Mouse (Mus musculus) spleen, adult 2 months (tissue): ENCODE data around the gene Mfsd4b4. TPM values are rescaled to one million over a fixed set of nuclear protein-coding genes. Genes with fewer than 3 reads are reported as not detected.

Experiments used
- DNase-seq, 2 experiments: peaks; one replicate each; pipeline versions ENCODE4 v3.0.0 to v3.0.0-alpha.2; 2012 to 2021; ENCODE audit warnings: low spot score in 2 of 2, low read depth in 1 of 2
- H3K27ac ChIP-seq: fragments of 200-500 bp; 2 replicates; pipeline ENCODE4 v1.5.1; 2012; ENCODE audit warnings: low read length, inconsistent platforms; ENCODE audit not compliant: insufficient read depth
- H3K27me3 ChIP-seq: fragments of 200-500 bp; 2 replicates; pipeline ENCODE4 v1.6.1; 2012; ENCODE audit warnings: mild to moderate bottlenecking, moderate library complexity, low read length, inconsistent platforms; ENCODE audit not compliant: control insufficient read depth, insufficient read depth
- H3K36me3 ChIP-seq: fragments of 200-500 bp; 2 replicates; pipeline ENCODE4 v1.6.1; 2012; ENCODE audit warnings: mild to moderate bottlenecking, low read length, inconsistent platforms; ENCODE audit not compliant: control insufficient read depth, insufficient read depth
- H3K4me1 ChIP-seq: fragments of 200-500 bp; 2 replicates; pipeline ENCODE4 v1.6.1; 2011; ENCODE audit warnings: inconsistent platforms; ENCODE audit not compliant: control insufficient read depth, insufficient read depth, insufficient read length
- H3K4me3 ChIP-seq: fragments of 200-500 bp; 2 replicates; pipeline ENCODE4 v1.5.1; 2011; ENCODE audit warnings: mild to moderate bottlenecking, inconsistent platforms; ENCODE audit not compliant: insufficient read depth, insufficient read length; ENCODE audit errors: extremely low read depth
- CTCF ChIP-seq: fragments of 200-500 bp; IDR thresholded peaks from 2 replicates; pipeline ENCODE4 v1.5.1; 2011; ENCODE audit warnings: mild to moderate bottlenecking, inconsistent platforms; ENCODE audit not compliant: insufficient read depth, insufficient read length, insufficient replicate concordance; ENCODE audit errors: extremely low read depth
- POLR2A ChIP-seq: fragments of 200-500 bp; IDR thresholded peaks from 2 replicates; pipeline ENCODE4 v1.6.1; 2011; ENCODE audit warnings: low read depth, low read length, inconsistent platforms
- WGBS: fragments of 180-500 bp; shearing (Covaris S2); methylation state at CpG from one replicate; pipeline ENCODE4 v1.1.7; 2018; 5-methylcytosine and 5-hydroxymethylcytosine counted together
- polyA plus RNA-seq: library from polyadenylated mRNA; depleted of rRNA; stranded (reverse); fragments of >200 nt; gene quantifications from 2 replicates; pipeline ENCODE4 v1.2.3, GENCODE M21; 2012; rRNA removed

Gene Mfsd4b4
- polyA plus RNA-seq, 1 experiment: 1.6 TPM

DNA sequence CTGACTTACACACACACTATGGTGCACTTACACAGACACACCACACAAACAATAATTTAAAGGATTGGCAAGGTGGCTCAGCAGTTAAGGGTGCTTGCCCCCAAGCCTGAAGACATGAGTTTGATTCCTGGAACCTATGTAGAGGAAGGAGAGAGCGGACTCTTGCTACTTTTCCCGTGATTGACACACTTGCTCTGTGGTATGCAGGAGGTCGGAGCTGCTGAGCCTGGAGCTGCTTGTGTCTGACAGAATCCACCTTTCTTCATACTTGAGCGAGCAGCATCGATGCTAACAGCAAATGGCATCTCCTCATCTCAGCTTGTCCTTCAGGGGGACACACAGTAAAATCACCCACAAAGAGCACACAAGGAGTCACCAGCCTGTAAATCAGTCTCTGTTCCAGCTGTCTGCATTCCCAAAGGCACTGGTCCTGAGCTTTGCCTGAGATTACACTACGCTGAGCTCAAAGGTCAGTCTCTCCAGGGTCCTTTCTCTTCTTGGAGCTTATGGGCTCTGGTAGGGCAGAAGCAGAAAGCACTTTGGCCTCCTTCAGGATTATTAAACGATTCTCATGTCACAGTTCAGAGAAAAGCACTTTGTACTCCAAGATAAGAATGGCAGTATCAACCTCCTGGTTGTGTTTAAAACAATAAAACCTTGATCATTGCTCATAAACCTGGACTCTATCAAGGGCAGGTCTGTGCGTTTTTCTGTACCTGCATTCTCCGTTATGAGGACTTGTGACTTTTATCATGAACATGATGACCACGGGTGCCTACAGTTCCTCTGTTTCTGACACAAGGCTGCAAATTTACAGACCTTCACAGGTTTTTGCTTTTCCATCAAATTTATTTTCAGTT lies 8.0 kb upstream of the Mfsd4b4 start:
- no peak overlapping the region for H3K4me3 ChIP-seq
- no peak for DNase-seq
- no peaks in the 10 kb centered on the region for H3K36me3 ChIP-seq
- TF ChIP-seq CTCF (no peak), POLR2A (no peak)
- H3K27me3 ChIP-seq: no peaks in the 10 kb centered on the region
- 90% methylated on average over 10 of the region's 10 CpGs for WGBS
- no peaks in the 10 kb centered on the region for H3K4me1 ChIP-seq
- H3K27ac ChIP-seq: no peak overlapping the region

GRCm38 (mm10) chr10:39904191-39904590 lies 5.2 kb upstream of the Mfsd4b4 start:
- no peak overlapping the region for H3K27ac ChIP-seq
- no peak for DNase-seq
- no peaks in the 10 kb centered on the region for H3K36me3 ChIP-seq
- no peak for TF ChIP-seq POLR2A
- H3K4me3 ChIP-seq: no peak overlapping the region
- no peaks in the 10 kb centered on the region for H3K4me1 ChIP-seq
- 93% methylated on average over 3 of the region's 3 CpGs for WGBS
- no peaks in the 10 kb centered on the region for H3K27me3 ChIP-seq

DNA sequence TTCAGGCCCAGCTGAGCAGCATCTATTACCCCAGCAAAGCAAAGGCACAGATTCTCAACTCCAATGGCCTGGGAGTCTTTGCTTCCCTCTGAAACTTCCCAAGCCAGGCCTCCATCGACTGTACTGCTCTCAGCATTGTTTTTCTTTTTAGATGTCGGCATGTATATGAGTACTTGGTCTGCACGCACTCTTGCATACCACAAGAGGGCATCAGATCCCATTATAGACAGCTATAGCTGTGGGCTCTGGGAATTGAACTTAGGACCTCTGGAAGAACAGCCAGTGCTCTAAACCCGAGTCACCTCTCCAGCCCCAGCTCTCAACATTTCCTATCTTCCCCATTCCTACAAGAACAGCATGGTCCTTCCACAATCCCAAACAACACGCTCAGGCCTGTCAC lies 2.5 kb downstream of the Mfsd4b4 start:
- Histone ChIP-seq H3K4me1 (no peaks in the 10 kb centered on the region), H3K4me3 (no peak overlapping the region), H3K27me3 (no peaks in the 10 kb centered on the region), H3K27ac (no peak overlapping the region), H3K36me3 (no peaks in the 10 kb centered on the region)
- TF ChIP-seq CTCF (no peak), POLR2A (no peak)
- WGBS: 90% methylated on average over 5 of the region's 5 CpGs
- DNase-seq: no peak

- no peak for DNase-seq
- Histone ChIP-seq H3K27me3 (no peaks in the 10 kb centered on the region), H3K4me3 (no peak overlapping the region), H3K4me1 (no peaks in the 10 kb centered on the region), H3K36me3 (no peaks in the 10 kb centered on the region), H3K27ac (no peak overlapping the region)
- WGBS: 64% methylated on average over 11 of the region's 11 CpGs
- TF ChIP-seq CTCF (no peak), POLR2A (no peak)
Measured at GRCm38 (mm10) chr10:39893702-39894697, 5.0 kb downstream of the Mfsd4b4 start.

GRCm38 (mm10) chr10:39888621-39889020 lies 10.4 kb downstream of the Mfsd4b4 start:
- no peak for TF ChIP-seq POLR2A
- TF ChIP-seq CTCF: no peak
- Histone ChIP-seq H3K27ac (no peak overlapping the region), H3K27me3 (no peaks in the 10 kb centered on the region), H3K36me3 (no peaks in the 10 kb centered on the region), H3K4me3 (no peak overlapping the region), H3K4me1 (no peaks in the 10 kb centered on the region)
- DNase-seq: no peak
- WGBS: 72% methylated on average over 3 of the region's 3 CpGs

- Histone ChIP-seq H3K4me1 (no peaks in the 10 kb centered on the region), H3K36me3 (peaks cover 16% of the 10 kb centered on the region), H3K4me3 (no peak overlapping the region), H3K27me3 (no peaks in the 10 kb centered on the region), H3K27ac (no peak overlapping the region)
- DNase-seq: no peak
- no peak for TF ChIP-seq POLR2A
- TF ChIP-seq CTCF: no peak
- 81% methylated on average over 2 of the region's 2 CpGs for WGBS
Measured at GRCm38 (mm10) chr10:39865509-39865908, 33.5 kb downstream of the Mfsd4b4 start.

DNA sequence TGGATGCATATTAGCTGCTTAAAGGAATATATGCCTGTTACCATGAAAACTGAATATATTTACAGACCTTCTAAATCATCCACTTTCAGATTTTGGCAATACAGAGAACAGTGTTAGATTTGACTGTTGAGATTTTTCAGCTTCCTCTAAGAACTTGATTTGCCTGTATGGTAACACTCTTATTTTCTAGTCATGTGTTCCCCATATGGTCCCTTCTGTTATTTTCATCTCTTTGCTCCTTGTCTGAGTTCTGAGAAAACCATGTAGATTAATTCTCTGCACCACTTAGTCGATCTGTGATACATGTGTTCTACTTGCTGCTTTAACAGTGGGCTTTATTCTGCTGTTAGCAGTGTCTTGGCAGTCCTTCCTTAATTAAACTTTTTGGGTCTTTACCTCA lies 56.4 kb downstream of the Mfsd4b4 start:
- H3K4me1 ChIP-seq: no peaks in the 10 kb centered on the region
- no peak for DNase-seq
- no peak overlapping the region for H3K27ac ChIP-seq
- WGBS: 86% methylated on average over 1 of the region's 1 CpGs
- H3K36me3 ChIP-seq: peaks cover 22% of the 10 kb centered on the region
- no peak for TF ChIP-seq POLR2A
- TF ChIP-seq CTCF: no peak
- H3K4me3 ChIP-seq: no peak overlapping the region
- H3K27me3 ChIP-seq: no peaks in the 10 kb centered on the region

Other genes with a start within 250 kb of the Mfsd4b4 start
- 7.7 and 8.4 TPM in 2 replicates for gene Rev3l, start 167.1 kb downstream of the Mfsd4b4 start, polyA plus RNA-seq
- gene Mfsd4b2, start 27.7 kb upstream of the Mfsd4b4 start, polyA plus RNA-seq: not detected in 2 replicates
- gene Mfsd4b3, start 60.9 kb upstream of the Mfsd4b4 start, polyA plus RNA-seq: 0.05 and 0.06 TPM in 2 replicates
- 0.08 and 0.09 TPM in 2 replicates for gene Mfsd4b5, start 87.4 kb upstream of the Mfsd4b4 start, polyA plus RNA-seq
- gene Mfsd4b1, start 126.0 kb upstream of the Mfsd4b4 start, polyA plus RNA-seq: 0.07 TPM in 1 of 2 replicates, not detected in the other
- gene Slc16a10, start 243.0 kb upstream of the Mfsd4b4 start, polyA plus RNA-seq: 27.8 and 36.9 TPM in 2 replicates